Mouse (Mus musculus) cerebellum, adult 9-10 months (tissue): ENCODE measurements at regions not wholly inside any gene's neighbourhood (a gene's known extent, or its start where the extent isn't known, plus 50 kb on each side); places are given as distances from the start of the nearest gene placed in this dataset.

Experiments
- DNase-seq: peaks from one replicate; pipeline ENCODE4 v3.0.0; 2022

- DNase-seq, result peak; percentile 5
Observed at GRCm38 (mm10) chrX:86490309-86490708, 185.4 kb upstream of the Mageb4 start.
